Mouse (Mus musculus) thymus, adult 2 months (tissue): ENCODE data around the gene Rnd1. TPM values are rescaled to one million over a fixed set of nuclear protein-coding genes. Genes with fewer than 3 reads are reported as not detected.

Source experiments
- DNase-seq: peaks from one replicate; pipeline ENCODE4 v3.0.0; 2021
- H3K27ac ChIP-seq: fragments of 200-500 bp; 2 replicates; pipeline ENCODE4 v1.5.1; 2012; ENCODE audit warnings: low read length, control low read depth; ENCODE audit not compliant: control insufficient read depth, insufficient read depth
- H3K27me3 ChIP-seq: fragments of 200-500 bp; 2 replicates; pipeline ENCODE4 v1.6.1; 2012; ENCODE audit warnings: mild to moderate bottlenecking, low read length, moderate library complexity, mixed read lengths; ENCODE audit not compliant: control insufficient read depth, insufficient read depth
- H3K36me3 ChIP-seq: fragments of 200-500 bp; 2 replicates; pipeline ENCODE4 v1.6.1; 2012; ENCODE audit warnings: mild to moderate bottlenecking, low read length, moderate library complexity; ENCODE audit not compliant: control insufficient read depth, insufficient read depth
- H3K4me1 ChIP-seq: fragments of 200-500 bp; replicated peaks from 2 replicates; pipeline ENCODE4 v1.6.1; 2012; ENCODE audit warnings: low read length; ENCODE audit not compliant: control insufficient read depth, insufficient read depth
- H3K4me3 ChIP-seq: fragments of 200-500 bp; 2 replicates; pipeline ENCODE4 v1.5.1; 2012; ENCODE audit warnings: mild to moderate bottlenecking, low read length, control low read depth, moderate library complexity; ENCODE audit not compliant: control insufficient read depth, insufficient read depth
- CTCF ChIP-seq: fragments of 200-500 bp; IDR thresholded peaks from 2 replicates; pipeline ENCODE4 v1.5.1; 2012; ENCODE audit warnings: mild to moderate bottlenecking, control low read depth, low read length, moderate library complexity, borderline replicate concordance; ENCODE audit not compliant: control insufficient read depth, poor library complexity, insufficient read depth; ENCODE audit errors: extremely low read depth
- POLR2A ChIP-seq: fragments of 200-500 bp; IDR thresholded peaks from 2 replicates; pipeline ENCODE4 v1.6.1; 2012; ENCODE audit warnings: mild to moderate bottlenecking, low read length, control low read depth, moderate library complexity; ENCODE audit not compliant: control insufficient read depth, poor library complexity, insufficient read depth; ENCODE audit errors: extremely low read depth
- WGBS: fragments of 180-500 bp; shearing (Covaris S2); methylation state at CpG from one replicate; pipeline ENCODE4 v1.1.7; 2018; 5-methylcytosine and 5-hydroxymethylcytosine counted together
- polyA plus RNA-seq: library from polyadenylated mRNA; depleted of rRNA; stranded (reverse); fragments of >200 nt; gene quantifications from 2 replicates; pipeline ENCODE4 v1.2.3, GENCODE M21; 2012; rRNA removed

Gene Rnd1
- polyA plus RNA-seq, result 2.6 and 2.8 TPM in 2 replicates

- Histone ChIP-seq H3K4me1 (peaks cover 14% of the 10 kb centered on the region), H3K27me3 (peaks cover 9% of the 10 kb centered on the region; the same call in 1 of the 2 replicates), H3K36me3 (no peaks in the 10 kb centered on the region), H3K27ac (no peak within 1 kb of the TSS), H3K4me3 (peak within 1 kb of the TSS; percentile 36)
- peak; percentile 65 for DNase-seq
- 1% methylated on average over 37 of the region's 37 CpGs for WGBS
- TF ChIP-seq CTCF (0 out of 2 replicates have a peak, but pooled peaks have one; percentile 22), POLR2A (peak; percentile 80; the same call in 1 of the 2 replicates)
Measured at GRCm38 (mm10) chr15:98676940-98677728, at the start of gene Rnd1. Rnd1 (minus strand) TSS chr15:98677461.

GRCm38 (mm10) chr15:98726746-98727145 is 49.5 kb upstream of the Rnd1 start:
- peaks cover 30% of the 10 kb centered on the region for H3K4me1 ChIP-seq
- no peaks in the 10 kb centered on the region for H3K36me3 ChIP-seq
- 88% methylated on average over 7 of the region's 7 CpGs for WGBS
- DNase-seq, result no peak
- no peak overlapping the region for H3K27ac ChIP-seq
- H3K4me3 ChIP-seq, result no peak overlapping the region
- peaks cover 5% of the 10 kb centered on the region for H3K27me3 ChIP-seq
- TF ChIP-seq CTCF, result no peak
- no peak for TF ChIP-seq POLR2A

GRCm38 (mm10) chr15:98726079-98726478 is 48.8 kb upstream of the Rnd1 start:
- Histone ChIP-seq H3K36me3 (no peaks in the 10 kb centered on the region), H3K27me3 (peaks cover 5% of the 10 kb centered on the region), H3K4me1 (peaks cover 28% of the 10 kb centered on the region), H3K27ac (no peak overlapping the region), H3K4me3 (no peak overlapping the region)
- TF ChIP-seq CTCF (no peak), POLR2A (no peak)
- WGBS, result 77% methylated on average over 4 of the region's 4 CpGs
- no peak for DNase-seq

- H3K27ac ChIP-seq, result no peak overlapping the region
- no peak for DNase-seq
- peaks cover 26% of the 10 kb centered on the region for H3K4me1 ChIP-seq
- WGBS, result 55% methylated on average over 19 of the region's 19 CpGs
- peaks cover 5% of the 10 kb centered on the region for H3K27me3 ChIP-seq
- TF ChIP-seq POLR2A (no peak), CTCF (no peak)
- no peaks in the 10 kb centered on the region for H3K36me3 ChIP-seq
- no peak overlapping the region for H3K4me3 ChIP-seq
Measured at GRCm38 (mm10) chr15:98724441-98724840, 47.2 kb upstream of the Rnd1 start.

- peak; percentile 27 for DNase-seq
- no peak overlapping the region for H3K27ac ChIP-seq
- peaks cover 23% of the 10 kb centered on the region for H3K4me1 ChIP-seq
- 12% methylated on average over 14 of the region's 14 CpGs for WGBS
- TF ChIP-seq POLR2A (no peak), CTCF (no peak)
- H3K36me3 ChIP-seq, result no peaks in the 10 kb centered on the region
- H3K27me3 ChIP-seq, result peaks cover 2% of the 10 kb centered on the region
- H3K4me3 ChIP-seq, result no peak overlapping the region
Measured at GRCm38 (mm10) chr15:98722854-98723253, 45.6 kb upstream of the Rnd1 start.

GRCm38 (mm10) chr15:98722191-98722590 is 44.9 kb upstream of the Rnd1 start:
- TF ChIP-seq CTCF, result no peak
- TF ChIP-seq POLR2A, result no peak
- no peaks in the 10 kb centered on the region; the same call in 1 of the 2 replicates for H3K27me3 ChIP-seq
- peaks cover 16% of the 10 kb centered on the region for H3K4me1 ChIP-seq
- no peaks in the 10 kb centered on the region for H3K36me3 ChIP-seq
- 90% methylated on average over 8 of the region's 8 CpGs for WGBS
- no peak overlapping the region for H3K27ac ChIP-seq
- H3K4me3 ChIP-seq, result no peak overlapping the region
- DNase-seq, result no peak
